Mouse (Mus musculus) lung, embryonic 15.5 days (tissue): Measurements from ENCODE around the gene Ssx2ip. TPM values are rescaled to one million over a fixed set of nuclear protein-coding genes. Genes with fewer than 3 reads are reported as not detected.

Source experiments
- ATAC-seq: fragments of 200-750 bp; cut with Nextera tagmentation; 2 replicates; pipeline ENCODE4 v1.8.0; 2017; ENCODE audit warnings: moderate number of reproducible peaks, borderline replicate concordance; ENCODE audit not compliant: low FRiP score, low TSS enrichment; ENCODE audit errors: extremely low read depth
- H3K27ac ChIP-seq: fragments of 300-500 bp; sonication (generic); 2 replicates; pipeline ENCODE4 v1.5.1; 2015; ENCODE audit warnings: moderate library complexity, mild to moderate bottlenecking, inconsistent platforms
- H3K27me3 ChIP-seq: fragments of 300-500 bp; sonication (generic); 2 replicates; pipeline ENCODE4 v1.6.1; 2015; ENCODE audit warnings: inconsistent platforms
- H3K36me3 ChIP-seq: fragments of 300-500 bp; sonication (generic); 2 replicates; pipeline ENCODE4 v1.6.1; 2015; ENCODE audit warnings: inconsistent platforms
- H3K4me1 ChIP-seq: fragments of 300-500 bp; sonication (generic); 2 replicates; pipeline ENCODE4 v1.6.1; 2015; ENCODE audit warnings: inconsistent platforms
- H3K4me2 ChIP-seq: fragments of 300-500 bp; sonication (generic); 2 replicates; pipeline ENCODE4 v1.6.1; 2015; ENCODE audit warnings: inconsistent platforms, mild to moderate bottlenecking, moderate library complexity
- H3K4me3 ChIP-seq: fragments of 300-500 bp; sonication (generic); 2 replicates; pipeline ENCODE4 v1.5.1; 2015; ENCODE audit warnings: mild to moderate bottlenecking, inconsistent platforms
- H3K9ac ChIP-seq: fragments of 300-500 bp; sonication (generic); 2 replicates; pipeline ENCODE4 v1.6.1; 2015; ENCODE audit warnings: inconsistent platforms
- H3K9me3 ChIP-seq: fragments of 300-500 bp; sonication (generic); 2 replicates; pipeline ENCODE4 v1.6.1; 2016; ENCODE audit warnings: inconsistent platforms
- WGBS: fragments of 180-500 bp; shearing (Covaris S2); methylation state at CpG from one replicate; pipeline ENCODE4 v1.1.7; 2015; 5-methylcytosine and 5-hydroxymethylcytosine counted together
- polyA plus RNA-seq: library from polyadenylated mRNA; unstranded; fragments of >200 nt; fragmentation: Nextera tagmentation; extraction: Ambion mirVana; gene quantifications from 2 replicates; pipeline ENCODE4 v1.2.1, GENCODE M21; 2015

Ssx2ip gene
- polyA plus RNA-seq, result 31.4 and 33.5 TPM in 2 replicates

DNA sequence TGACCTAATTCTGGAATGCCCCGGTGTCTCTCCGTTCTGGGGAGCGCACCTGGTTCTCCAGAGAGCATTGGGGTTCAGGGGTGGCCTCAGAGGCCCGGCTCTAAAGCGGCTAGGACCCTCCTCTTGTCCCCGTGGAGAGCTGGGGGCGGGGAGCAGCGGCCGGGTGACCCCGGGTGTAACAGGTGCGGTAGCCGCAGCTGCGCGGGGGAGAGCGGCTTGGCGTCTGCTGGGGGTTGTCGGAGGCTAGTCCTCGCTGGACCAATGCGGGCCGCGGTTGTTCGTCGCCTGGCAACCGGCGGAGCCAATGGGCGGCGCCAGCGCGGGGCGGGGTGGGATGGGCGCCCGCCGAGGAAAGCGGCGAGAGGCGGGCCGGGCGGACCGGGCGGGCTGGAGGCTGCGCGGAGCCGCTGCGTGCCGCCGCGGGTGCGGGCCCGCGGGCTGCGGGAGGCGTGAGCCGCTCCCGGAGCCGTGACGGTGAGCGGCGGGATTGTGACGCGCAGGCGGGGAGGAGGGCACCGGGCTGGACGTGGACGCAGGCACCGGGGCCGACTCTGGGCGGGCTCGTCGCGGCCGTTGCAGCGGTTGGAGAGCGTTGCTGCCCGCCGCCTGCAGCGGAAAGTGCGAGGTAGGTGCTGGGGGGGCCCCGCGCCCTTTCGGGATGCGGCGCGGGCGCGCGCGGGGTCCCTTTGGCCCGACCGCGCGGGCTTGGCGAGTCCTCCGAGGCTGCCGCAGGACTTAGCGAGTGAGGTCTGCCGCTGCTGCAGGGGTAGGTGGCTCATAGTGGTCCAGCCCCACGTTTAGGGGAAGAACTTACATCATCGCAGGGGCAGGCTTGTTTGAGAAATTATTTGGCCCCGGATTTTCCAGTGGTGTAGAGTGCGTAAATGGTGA, at the start of gene Ssx2ip:
Gene Ssx2ip (plus strand): TSS at position 332 of the 891 bp plus-strand sequence.
- Histone ChIP-seq H3K4me3 (peak within 1 kb of the TSS; percentile 93), H3K36me3 (no peaks in the 10 kb centered on the region), H3K4me2 (peak within 1 kb of the TSS; percentile 94), H3K9me3 (no peaks in the 10 kb centered on the region), H3K27ac (peak within 1 kb of the TSS; percentile 86), H3K27me3 (no peaks in the 10 kb centered on the region), H3K9ac (peak within 1 kb of the TSS; percentile 85), H3K4me1 (peaks cover 23% of the 10 kb centered on the region)
- ATAC-seq, result peak; percentile 96
- under 1% methylated on average over 92 of the region's 100 CpGs for WGBS

DNA sequence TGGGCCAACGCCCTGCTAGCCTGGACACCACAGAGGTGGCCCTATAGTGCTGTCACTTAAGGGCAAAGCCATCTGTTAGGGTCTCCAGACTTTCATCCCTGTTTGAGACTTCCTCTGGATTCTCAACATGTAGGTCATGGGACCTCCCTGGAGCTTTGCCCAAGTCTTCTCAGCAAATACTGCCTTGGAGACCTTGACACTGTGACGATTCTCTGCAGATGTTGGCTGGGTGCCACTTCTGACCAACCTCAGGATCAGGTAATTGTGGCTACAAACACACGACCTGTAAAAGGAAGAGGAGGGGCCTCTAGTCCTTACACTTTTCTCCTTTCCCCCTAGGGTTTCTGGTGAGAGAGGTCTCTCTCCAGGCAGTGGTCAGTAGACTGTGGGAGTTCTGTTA, 49.3 kb upstream of the Ssx2ip start:
- Histone ChIP-seq H3K27me3 (no peaks in the 10 kb centered on the region), H3K9me3 (no peaks in the 10 kb centered on the region), H3K9ac (no peak overlapping the region), H3K36me3 (no peaks in the 10 kb centered on the region), H3K27ac (no peak overlapping the region), H3K4me1 (no peaks in the 10 kb centered on the region), H3K4me3 (no peak overlapping the region), H3K4me2 (no peak overlapping the region)
- ATAC-seq, result no peak
- WGBS, result 58% methylated on average over 3 of the region's 3 CpGs

DNA sequence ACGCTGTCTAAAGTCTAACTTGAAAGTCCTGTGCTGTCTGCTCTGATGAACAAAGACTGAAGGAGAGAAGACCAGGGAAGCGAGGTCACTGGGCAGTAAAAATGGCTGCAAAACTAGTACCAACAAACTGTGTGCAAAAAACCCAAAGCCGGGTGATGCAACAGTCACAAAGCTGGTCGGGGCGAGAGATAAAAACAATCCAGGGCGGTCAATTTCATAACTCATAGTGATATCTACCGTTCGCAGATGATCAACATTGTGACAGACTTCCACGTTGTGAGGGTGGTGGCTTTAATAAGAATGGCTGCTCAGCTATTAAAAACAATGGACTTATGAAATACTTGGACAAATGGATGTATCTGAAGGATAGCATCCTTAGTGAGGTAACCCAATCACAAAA, 39.0 kb upstream of the Ssx2ip start:
- Histone ChIP-seq H3K27me3 (no peaks in the 10 kb centered on the region), H3K27ac (no peak overlapping the region), H3K36me3 (no peaks in the 10 kb centered on the region), H3K9me3 (no peaks in the 10 kb centered on the region), H3K4me3 (no peak overlapping the region), H3K9ac (no peak overlapping the region), H3K4me1 (no peaks in the 10 kb centered on the region), H3K4me2 (no peak overlapping the region)
- ATAC-seq, result no peak
- WGBS, result 83% methylated on average over 9 of the region's 9 CpGs

- 79% methylated on average over 2 of the region's 2 CpGs for WGBS
- ATAC-seq, result no peak
- no peaks in the 10 kb centered on the region for H3K4me1 ChIP-seq
Measured at GRCm38 (mm10) chr3:146367058-146367457, 37.4 kb upstream of the Ssx2ip start.

DNA sequence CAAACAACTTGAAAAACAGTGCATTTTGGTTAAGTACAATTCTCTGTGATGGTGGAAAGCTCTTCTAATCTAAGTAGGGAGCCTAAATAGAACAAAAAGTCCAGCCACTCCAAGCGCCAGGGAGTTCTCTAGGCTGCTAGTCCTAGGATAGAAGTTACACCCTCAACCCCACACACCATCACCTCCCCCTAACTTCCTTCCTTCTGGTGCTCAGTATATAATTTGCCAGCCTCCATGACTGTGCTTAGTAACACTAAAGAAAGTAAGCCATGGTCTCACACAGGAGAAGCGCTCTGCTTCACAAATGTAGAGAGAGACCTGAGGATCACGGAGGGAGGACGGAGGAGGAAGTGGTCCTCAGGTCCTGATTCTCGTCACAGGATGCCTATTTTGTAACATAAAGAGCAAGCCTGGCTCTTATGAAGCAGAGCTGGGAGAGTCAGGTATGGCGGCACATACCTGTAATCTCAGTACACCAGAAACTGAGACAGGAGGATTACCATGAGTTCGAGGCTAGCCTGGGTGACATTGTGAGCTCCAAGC, 33.8 kb upstream of the Ssx2ip start:
- H3K9ac ChIP-seq, result no peak overlapping the region
- 84% methylated on average over 7 of the region's 7 CpGs for WGBS

More at GRCm38 (mm10) chr3:146367058-146367457, 37.4 kb upstream of the Ssx2ip start:
- no peak overlapping the region for H3K4me3 ChIP-seq
- no peak overlapping the region for H3K4me2 ChIP-seq
- no peaks in the 10 kb centered on the region for H3K27me3 ChIP-seq
- no peaks in the 10 kb centered on the region for H3K36me3 ChIP-seq
- no peak overlapping the region for H3K9ac ChIP-seq
- H3K9me3 ChIP-seq, result no peaks in the 10 kb centered on the region
- no peak overlapping the region for H3K27ac ChIP-seq

DNA sequence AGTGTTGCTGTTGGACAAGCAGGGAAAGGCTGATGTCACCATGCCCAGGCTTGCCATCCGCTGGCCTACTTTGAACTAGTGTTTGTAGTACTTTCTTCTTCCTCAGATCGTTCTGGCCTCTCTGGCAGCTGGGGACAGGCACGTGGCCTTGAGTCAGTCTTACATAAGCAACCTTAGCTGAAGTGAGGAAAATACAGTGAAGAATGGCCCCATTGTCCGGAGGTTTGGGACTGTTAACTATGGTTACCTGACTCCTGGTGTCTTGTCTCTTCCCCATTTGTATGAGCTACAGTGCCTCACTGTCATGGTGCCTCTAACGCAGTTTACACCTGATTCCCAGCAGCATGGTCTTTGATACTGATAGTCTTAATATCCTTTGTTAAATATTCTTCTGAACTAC, 33.2 kb upstream of the Ssx2ip start:
- Histone ChIP-seq H3K27ac (no peak overlapping the region), H3K27me3 (no peaks in the 10 kb centered on the region), H3K9ac (no peak overlapping the region), H3K9me3 (no peaks in the 10 kb centered on the region), H3K36me3 (no peaks in the 10 kb centered on the region), H3K4me2 (no peak overlapping the region), H3K4me3 (no peak overlapping the region), H3K4me1 (no peaks in the 10 kb centered on the region)
- ATAC-seq, result no peak
- WGBS, result 59% methylated on average over 5 of the region's 5 CpGs

More for the DNA sequence above, 33.8 kb upstream of the Ssx2ip start:
- Histone ChIP-seq H3K27ac (no peak overlapping the region), H3K4me1 (no peaks in the 10 kb centered on the region), H3K27me3 (no peaks in the 10 kb centered on the region), H3K9me3 (no peaks in the 10 kb centered on the region), H3K36me3 (no peaks in the 10 kb centered on the region), H3K4me3 (no peak overlapping the region), H3K4me2 (no peak overlapping the region)
- no peak for ATAC-seq

DNA sequence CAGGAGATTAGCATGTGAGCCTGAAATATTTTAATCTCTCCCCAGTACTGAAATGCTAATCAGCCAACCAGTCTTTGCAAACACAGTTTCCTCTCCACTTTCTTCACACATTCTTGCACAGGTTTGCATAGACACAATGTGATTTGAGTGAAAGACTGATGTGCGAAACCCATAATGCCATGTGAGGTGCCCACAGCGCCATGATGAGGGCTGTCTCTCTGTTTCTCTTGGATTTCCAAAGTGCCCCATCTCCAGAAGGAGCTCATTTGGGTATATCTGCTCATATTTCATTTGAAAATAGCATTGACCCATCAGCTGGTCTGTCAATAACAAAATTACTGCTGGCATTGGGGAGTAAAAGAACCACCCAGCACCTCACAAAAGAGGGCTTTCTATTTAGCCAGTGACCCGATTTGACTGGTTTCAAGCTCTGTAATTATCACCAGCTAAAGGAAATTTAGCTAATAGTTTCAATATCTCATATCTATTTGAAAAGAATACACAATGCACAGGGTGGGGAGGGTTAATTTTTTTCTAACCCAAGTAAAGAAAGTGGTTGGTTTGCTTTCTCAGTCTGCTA, 29.8 kb upstream of the Ssx2ip start:
- Histone ChIP-seq H3K9me3 (no peaks in the 10 kb centered on the region), H3K4me2 (no peak overlapping the region), H3K4me3 (no peak overlapping the region), H3K27me3 (no peaks in the 10 kb centered on the region), H3K9ac (no peak overlapping the region), H3K4me1 (no peaks in the 10 kb centered on the region), H3K36me3 (no peaks in the 10 kb centered on the region), H3K27ac (no peak overlapping the region)
- 83% methylated on average over 3 of the region's 3 CpGs for WGBS
- ATAC-seq, result no peak

GRCm38 (mm10) chr3:146375224-146375657, 29.2 kb upstream of the Ssx2ip start:
- 52% methylated on average over 4 of the region's 4 CpGs for WGBS
- H3K4me1 ChIP-seq, result no peaks in the 10 kb centered on the region
- H3K27me3 ChIP-seq, result no peaks in the 10 kb centered on the region
- H3K36me3 ChIP-seq, result no peaks in the 10 kb centered on the region
- no peak for ATAC-seq
- H3K9ac ChIP-seq, result no peak overlapping the region
- no peak overlapping the region for H3K4me2 ChIP-seq
- H3K4me3 ChIP-seq, result no peak overlapping the region
- no peak overlapping the region for H3K27ac ChIP-seq
- no peaks in the 10 kb centered on the region for H3K9me3 ChIP-seq

DNA sequence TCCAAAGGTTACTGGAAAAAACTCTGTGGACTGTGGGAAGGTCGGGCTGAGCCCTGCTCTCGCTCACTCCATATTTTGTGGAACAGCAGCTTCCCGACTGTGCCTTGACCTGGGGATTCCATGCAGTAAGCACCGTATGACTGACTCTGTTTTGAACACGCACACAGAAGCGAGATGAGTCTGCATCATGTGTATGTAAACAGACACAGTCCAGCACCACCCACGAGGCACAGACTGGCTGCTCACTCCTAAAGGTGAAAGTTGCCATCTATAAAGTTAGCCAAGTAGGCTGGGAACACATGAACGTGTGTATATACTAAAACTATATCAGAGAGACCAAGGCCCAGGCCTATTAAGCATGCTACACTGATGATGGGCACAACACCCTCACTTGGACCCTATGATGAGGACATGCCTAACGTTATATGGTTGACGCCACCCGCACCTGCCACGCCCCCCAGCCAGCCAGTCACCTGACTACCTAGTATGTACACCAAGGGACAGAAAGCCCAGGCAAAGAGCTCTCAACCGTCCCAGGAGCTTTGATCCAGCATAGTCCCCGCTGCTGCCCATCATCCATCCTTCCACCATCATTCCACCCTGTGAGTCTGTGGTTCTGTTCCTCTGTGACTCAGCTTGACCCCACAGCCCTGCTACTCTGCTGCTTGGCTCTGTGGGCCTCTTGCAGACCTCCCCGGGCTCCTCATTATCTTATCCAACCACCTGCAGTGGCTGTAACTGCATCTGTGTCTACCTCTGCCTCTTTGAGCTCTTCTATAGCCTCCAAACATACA, 27.9 kb upstream of the Ssx2ip start:
- 85% methylated on average over 15 of the region's 15 CpGs for WGBS
- Histone ChIP-seq H3K27me3 (no peaks in the 10 kb centered on the region), H3K4me3 (no peak overlapping the region), H3K9me3 (no peaks in the 10 kb centered on the region), H3K4me1 (no peaks in the 10 kb centered on the region), H3K36me3 (no peaks in the 10 kb centered on the region), H3K9ac (no peak overlapping the region), H3K27ac (no peak overlapping the region), H3K4me2 (no peak overlapping the region)
- peak; percentile 41; the same call in 1 of the 2 replicates for ATAC-seq

- H3K9ac ChIP-seq, result no peak overlapping the region
- H3K4me1 ChIP-seq, result no peaks in the 10 kb centered on the region
- no peaks in the 10 kb centered on the region for H3K36me3 ChIP-seq
- ATAC-seq, result no peak
- H3K27me3 ChIP-seq, result no peaks in the 10 kb centered on the region
- WGBS, result 83% methylated on average over 5 of the region's 5 CpGs
- no peak overlapping the region for H3K27ac ChIP-seq
- H3K9me3 ChIP-seq, result no peaks in the 10 kb centered on the region
- H3K4me3 ChIP-seq, result no peak overlapping the region
- no peak overlapping the region for H3K4me2 ChIP-seq
Measured at GRCm38 (mm10) chr3:146377216-146377615, 27.2 kb upstream of the Ssx2ip start.

- no peaks in the 10 kb centered on the region for H3K4me1 ChIP-seq
- H3K9ac ChIP-seq, result no peak overlapping the region
- WGBS, result 61% methylated on average over 8 of the region's 8 CpGs
- no peak overlapping the region for H3K27ac ChIP-seq
- H3K4me3 ChIP-seq, result no peak overlapping the region
- ATAC-seq, result no peak
- no peaks in the 10 kb centered on the region for H3K27me3 ChIP-seq
- no peaks in the 10 kb centered on the region for H3K36me3 ChIP-seq
- H3K9me3 ChIP-seq, result no peaks in the 10 kb centered on the region
- no peak overlapping the region for H3K4me2 ChIP-seq
Measured at GRCm38 (mm10) chr3:146378753-146379152, 25.7 kb upstream of the Ssx2ip start.
